Mouse (Mus musculus) hindbrain, embryonic 14.5 days (tissue): Measurements from ENCODE around the gene Ctsk. TPM values are rescaled to one million over a fixed set of nuclear protein-coding genes. Genes with fewer than 3 reads are reported as not detected.

Experiments
- ATAC-seq: fragments of 200-750 bp; cut with Nextera tagmentation; 2 replicates; pipeline ENCODE4 v1.8.0; 2017; ENCODE audit warnings: moderate number of reproducible peaks, mild to moderate bottlenecking, moderate TSS enrichment, moderate library complexity; ENCODE audit not compliant: low FRiP score
- DNase-seq: peaks from one replicate; pipeline ENCODE4 v3.0.0-alpha.2; 2015; ENCODE audit warnings: low spot score
- H3K27ac ChIP-seq: fragments of 300-500 bp; sonication (generic); 2 replicates; pipeline ENCODE4 v1.5.1; 2014; ENCODE audit warnings: mild to moderate bottlenecking, moderate library complexity
- H3K27me3 ChIP-seq: fragments of 300-500 bp; sonication (generic); 2 replicates; pipeline ENCODE4 v1.6.1; 2014; ENCODE audit warnings: mild to moderate bottlenecking, low read length, mixed read lengths; ENCODE audit not compliant: control insufficient read depth, insufficient read depth
- H3K36me3 ChIP-seq: fragments of 300-500 bp; sonication (generic); replicated peaks from 2 replicates; pipeline ENCODE4 v1.6.1; 2014; ENCODE audit not compliant: control insufficient read depth, insufficient read depth
- H3K4me1 ChIP-seq: fragments of 300-500 bp; sonication (generic); replicated peaks from 2 replicates; pipeline ENCODE4 v1.6.1; 2014; ENCODE audit warnings: antibody characterized with exemption, low read length, mixed read lengths; ENCODE audit not compliant: control insufficient read depth, insufficient read depth
- H3K4me2 ChIP-seq: fragments of 300-500 bp; sonication (generic); replicated peaks from 2 replicates; pipeline ENCODE4 v1.6.1; 2014; ENCODE audit warnings: mild to moderate bottlenecking, moderate library complexity
- H3K4me3 ChIP-seq: fragments of 300-500 bp; sonication (generic); replicated peaks from 2 replicates; pipeline ENCODE4 v1.5.1; 2014; ENCODE audit warnings: mild to moderate bottlenecking, low read length
- H3K9ac ChIP-seq: fragments of 300-500 bp; sonication (generic); 2 replicates; pipeline ENCODE4 v1.6.1; 2014
- H3K9me3 ChIP-seq: fragments of 300-500 bp; sonication (generic); 2 replicates; pipeline ENCODE4 v1.6.1; 2016; ENCODE audit warnings: low read length; ENCODE audit not compliant: control insufficient read depth
- WGBS: fragments of 180-500 bp; shearing (Covaris S2); extraction: QIAGEN DNeasy Blood & Tissue Kit; methylation state at CpG from one replicate; pipeline ENCODE4 v1.1.7; 2014; 5-methylcytosine and 5-hydroxymethylcytosine counted together
- polyA plus RNA-seq: library from polyadenylated mRNA; unstranded; fragments of >200 nt; fragmentation: Nextera tagmentation; extraction: Ambion mirVana; gene quantifications from 2 replicates; pipeline ENCODE4 v1.2.1, GENCODE M21; 2014

Gene Ctsk
- polyA plus RNA-seq, 1 experiment from 2014 or later, result 11.5 TPM

DNA sequence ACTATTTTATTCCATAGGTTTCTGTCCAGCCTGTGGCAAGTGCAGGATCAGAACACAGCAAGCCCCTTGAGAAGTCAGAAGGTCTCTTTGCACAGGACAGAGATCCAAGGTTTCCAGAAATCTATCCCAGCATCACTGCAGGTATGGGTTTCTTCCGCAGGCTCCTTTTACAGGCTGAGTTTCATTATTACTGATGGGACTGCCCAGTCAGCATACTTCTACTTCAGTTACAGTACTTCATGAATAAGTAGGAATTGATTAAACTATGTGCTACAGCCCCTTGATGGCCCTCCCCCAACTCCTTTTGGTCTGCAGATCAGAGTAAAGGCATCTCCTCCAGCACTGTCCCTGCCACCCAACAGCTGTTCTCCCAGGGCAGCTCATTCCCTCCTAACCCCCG lies 8.8 kb upstream of the Ctsk start:
- no peak overlapping the region for H3K9ac ChIP-seq
- 92% methylated on average over 2 of the region's 2 CpGs for WGBS
- peaks cover 97% of the 10 kb centered on the region for H3K36me3 ChIP-seq
- no peaks in the 10 kb centered on the region for H3K27me3 ChIP-seq
- no peak for DNase-seq
- no peak for ATAC-seq
- H3K27ac ChIP-seq, result no peak overlapping the region
- H3K4me1 ChIP-seq, result no peaks in the 10 kb centered on the region
- no peaks in the 10 kb centered on the region for H3K9me3 ChIP-seq
- no peak overlapping the region for H3K4me3 ChIP-seq
- no peak overlapping the region for H3K4me2 ChIP-seq

DNA sequence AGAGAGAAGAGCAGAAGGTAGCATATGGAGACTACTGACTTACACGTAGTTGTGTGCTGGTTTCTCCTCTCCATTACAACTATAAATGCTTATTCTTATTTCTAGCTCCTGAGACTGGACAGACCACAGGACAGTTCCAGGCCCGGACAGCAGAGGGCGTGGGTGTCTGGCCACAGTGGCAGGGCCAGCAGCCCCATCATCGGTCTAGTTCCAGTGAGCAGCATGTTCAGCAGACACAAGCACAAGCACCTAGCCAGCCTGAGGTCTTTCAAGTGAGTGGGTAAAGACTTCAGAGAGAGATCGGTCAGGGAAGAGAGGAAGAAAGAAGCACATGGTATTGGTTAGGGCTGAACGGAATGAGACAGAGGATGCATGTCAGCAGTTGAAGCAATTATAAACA lies 4.7 kb upstream of the Ctsk start:
- H3K9ac ChIP-seq, result no peak overlapping the region
- 73% methylated on average over 6 of the region's 6 CpGs for whole genome bisulfite sequencing
- H3K4me1 ChIP-seq, result no peaks in the 10 kb centered on the region
- H3K27me3 ChIP-seq, result no peaks in the 10 kb centered on the region
- DNase-seq (no peak), ATAC-seq (no peak)
- no peak overlapping the region for H3K27ac ChIP-seq
- H3K36me3 ChIP-seq, result peaks cover 78% of the 10 kb centered on the region
- no peak overlapping the region for H3K4me2 ChIP-seq
- H3K9me3 ChIP-seq, result no peaks in the 10 kb centered on the region
- H3K4me3 ChIP-seq, result no peak overlapping the region

DNA sequence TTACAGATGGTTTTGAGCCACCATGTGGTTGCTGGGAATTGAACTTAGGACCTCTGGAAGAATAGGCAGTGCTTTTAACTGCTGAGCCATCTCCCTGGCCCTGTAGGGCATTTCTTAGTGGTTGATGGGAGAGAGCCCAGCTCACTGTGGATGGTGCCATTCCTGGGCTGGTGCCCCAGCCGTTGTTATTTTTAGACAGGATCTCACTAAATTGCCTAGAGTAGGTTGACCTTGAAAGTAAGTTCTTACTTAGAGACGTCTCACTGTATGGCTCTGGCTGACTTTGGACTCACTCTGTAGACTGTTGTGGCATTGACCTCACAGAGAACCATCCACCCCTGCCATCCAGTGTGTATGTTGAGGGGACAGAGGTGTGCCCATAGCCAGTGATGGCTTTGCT lies 827 bp upstream of the Ctsk start:
- no peak overlapping the region for H3K4me3 ChIP-seq
- no peak overlapping the region for H3K9ac ChIP-seq
- no peak overlapping the region for H3K4me2 ChIP-seq
- H3K36me3 ChIP-seq, result peaks cover 40% of the 10 kb centered on the region
- no peak for ATAC-seq
- 95% methylated on average over 2 of the region's 2 CpGs for WGBS
- no peaks in the 10 kb centered on the region for H3K9me3 ChIP-seq
- H3K27ac ChIP-seq, result no peak overlapping the region
- no peaks in the 10 kb centered on the region for H3K4me1 ChIP-seq
- H3K27me3 ChIP-seq, result no peaks in the 10 kb centered on the region
- DNase-seq, result no peak

DNA sequence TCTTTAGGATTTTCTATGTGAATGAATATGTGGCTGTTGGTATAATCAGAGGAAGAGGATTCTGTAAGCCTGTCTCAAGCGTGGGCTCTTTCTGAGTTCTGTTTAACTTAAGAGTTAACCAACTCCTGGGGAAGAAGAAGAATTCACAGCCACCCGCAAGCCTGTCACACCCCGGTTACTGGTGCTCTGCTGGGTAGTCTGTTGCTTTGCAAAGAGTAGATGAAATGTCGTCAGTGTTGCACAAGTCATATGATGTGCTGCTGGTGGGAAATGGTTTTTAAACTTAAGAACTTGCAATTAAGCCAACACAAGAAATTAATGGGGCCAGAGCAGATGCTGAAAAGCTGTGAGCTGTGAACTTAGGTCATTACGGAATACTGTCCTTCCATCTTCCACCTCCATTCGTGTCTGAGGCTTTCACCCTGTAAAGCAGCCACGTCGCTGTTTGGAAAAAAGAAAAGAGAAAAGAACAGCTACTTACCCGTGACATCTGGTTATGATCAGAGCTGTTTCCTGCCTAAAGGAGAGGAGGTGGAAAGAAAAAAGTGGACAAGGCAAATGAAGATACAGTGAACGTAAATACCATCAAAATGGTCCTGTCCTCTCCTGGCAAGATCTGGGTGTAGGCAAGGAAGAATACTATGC lies 562 bp downstream of the Ctsk start:
- Histone ChIP-seq H3K27me3 (no peaks in the 10 kb centered on the region), H3K36me3 (peaks cover 26% of the 10 kb centered on the region), H3K27ac (no peak overlapping the region), H3K9ac (no peak overlapping the region), H3K9me3 (no peaks in the 10 kb centered on the region), H3K4me3 (no peak overlapping the region), H3K4me2 (no peak overlapping the region), H3K4me1 (no peaks in the 10 kb centered on the region)
- DNase-seq, result no peak
- no peak for ATAC-seq
- WGBS, result 70% methylated on average over 10 of the region's 10 CpGs

DNA sequence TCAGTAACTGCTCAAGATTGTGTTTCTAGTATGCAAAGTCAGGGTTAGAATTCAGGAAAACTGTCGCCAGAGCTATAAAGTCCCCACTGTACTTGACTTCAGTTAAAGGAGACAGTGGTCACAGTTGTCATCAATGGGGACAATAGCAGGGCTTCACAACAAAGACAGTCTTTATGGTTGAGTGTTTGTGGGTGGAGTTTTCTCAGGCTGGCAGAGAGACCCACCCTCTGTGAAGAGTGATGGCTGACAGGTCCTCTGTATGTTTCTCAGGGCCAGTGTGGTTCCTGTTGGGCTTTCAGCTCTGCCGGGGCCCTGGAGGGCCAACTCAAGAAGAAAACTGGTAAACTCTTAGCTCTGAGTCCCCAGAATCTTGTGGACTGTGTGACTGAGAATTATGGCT lies 3.3 kb downstream of the Ctsk start:
- DNase-seq (no peak), ATAC-seq (no peak)
- Histone ChIP-seq H3K4me2 (no peak overlapping the region), H3K4me3 (no peak overlapping the region), H3K4me1 (no peaks in the 10 kb centered on the region), H3K36me3 (peaks cover 7% of the 10 kb centered on the region; the same call in 1 of the 2 replicates), H3K9ac (no peak overlapping the region), H3K9me3 (no peaks in the 10 kb centered on the region), H3K27me3 (no peaks in the 10 kb centered on the region), H3K27ac (no peak overlapping the region)
- WGBS, result 20% methylated on average over 2 of the region's 2 CpGs

DNA sequence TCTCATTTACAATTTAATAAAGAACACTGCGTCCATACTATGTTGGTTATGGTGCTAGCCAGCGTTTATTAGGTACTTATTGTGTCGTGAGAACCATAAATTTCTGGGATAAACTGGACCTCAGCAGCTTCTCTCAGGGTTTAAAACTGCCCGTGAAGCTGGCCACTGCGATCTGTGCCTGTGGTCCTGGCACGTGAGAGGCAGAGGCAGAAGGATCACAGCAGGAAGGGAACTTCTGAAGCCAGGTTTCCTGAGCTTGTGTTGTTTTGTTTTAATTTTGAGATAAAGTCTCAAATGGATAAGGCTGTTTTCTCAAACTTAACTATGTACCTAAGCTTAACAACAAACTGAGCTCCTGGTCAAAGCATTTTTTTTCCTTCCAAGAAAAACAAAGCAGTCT lies 10.3 kb downstream of the Ctsk start:
- ATAC-seq (no peak), DNase-seq (no peak)
- H3K4me2 ChIP-seq, result no peak overlapping the region
- no peaks in the 10 kb centered on the region for H3K9me3 ChIP-seq
- H3K27me3 ChIP-seq, result no peaks in the 10 kb centered on the region
- H3K9ac ChIP-seq, result no peak overlapping the region
- WGBS, result 81% methylated on average over 6 of the region's 6 CpGs
- H3K27ac ChIP-seq, result no peak overlapping the region
- no peak overlapping the region for H3K4me3 ChIP-seq
- H3K4me1 ChIP-seq, result no peaks in the 10 kb centered on the region
- peaks cover 7% of the 10 kb centered on the region for H3K36me3 ChIP-seq

DNA sequence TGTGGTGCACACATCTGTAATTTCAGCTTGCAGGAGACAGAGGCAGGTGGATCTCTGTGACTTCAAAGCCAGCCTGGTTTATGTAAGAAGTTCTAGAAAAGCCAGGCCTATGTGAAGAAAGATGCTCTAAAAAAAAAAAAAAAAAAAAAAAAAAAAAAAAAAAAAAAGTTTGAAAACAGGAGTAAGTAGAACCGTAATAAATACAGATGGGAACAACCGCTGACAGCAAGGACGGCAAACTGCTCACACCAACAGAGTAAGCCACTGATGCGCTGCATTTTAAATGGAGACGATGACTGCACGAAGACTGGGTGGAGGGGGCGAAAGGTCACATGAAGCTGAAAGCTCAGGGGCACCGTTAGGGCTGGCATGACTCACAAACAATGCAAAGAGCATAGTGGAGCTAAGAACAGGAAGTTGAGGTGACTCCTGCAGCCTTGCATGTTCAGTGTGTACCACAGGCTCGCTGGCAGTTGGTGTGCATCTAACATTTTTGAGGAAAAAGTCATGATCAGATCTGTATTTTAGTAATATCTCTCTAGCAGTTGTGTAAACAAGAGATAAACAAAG lies 12.6 kb downstream of the Ctsk start:
- Histone ChIP-seq H3K9me3 (no peaks in the 10 kb centered on the region), H3K4me1 (no peaks in the 10 kb centered on the region), H3K27ac (no peak overlapping the region), H3K4me3 (no peak overlapping the region), H3K36me3 (peaks cover 5% of the 10 kb centered on the region), H3K4me2 (no peak overlapping the region), H3K9ac (no peak overlapping the region), H3K27me3 (no peaks in the 10 kb centered on the region)
- DNase-seq, result no peak
- ATAC-seq, result no peak
- 55% methylated on average over 9 of the region's 9 CpGs for WGBS

DNA sequence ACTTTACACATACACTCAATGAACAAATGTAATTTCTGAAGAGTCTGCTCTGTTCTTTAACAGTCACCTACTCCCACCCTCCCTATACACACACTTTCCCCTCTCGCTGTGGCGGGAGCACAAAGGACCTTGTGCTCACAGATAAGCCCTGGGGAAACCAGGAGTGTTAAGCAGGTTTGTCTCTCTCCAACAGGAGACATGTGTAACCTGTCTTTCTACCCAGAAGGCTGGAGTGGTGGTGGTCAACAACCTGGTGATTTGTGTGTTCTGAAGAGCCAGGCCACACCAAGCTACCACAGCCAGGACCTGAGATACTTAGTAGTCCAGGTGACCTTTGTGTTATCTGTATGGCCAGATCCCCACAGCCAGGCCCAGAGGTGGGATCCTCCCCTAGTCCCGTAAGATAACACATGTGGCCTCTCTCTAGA lies 17.6 kb downstream of the Ctsk start:
- H3K4me2 ChIP-seq, result no peak overlapping the region
- no peak overlapping the region for H3K9ac ChIP-seq
- H3K27ac ChIP-seq, result no peak overlapping the region
- ATAC-seq (no peak), DNase-seq (no peak)
- H3K9me3 ChIP-seq, result no peaks in the 10 kb centered on the region
- H3K27me3 ChIP-seq, result no peaks in the 10 kb centered on the region
- 92% methylated on average over 3 of the region's 3 CpGs for WGBS
- no peak overlapping the region for H3K4me3 ChIP-seq
- H3K4me1 ChIP-seq, result no peaks in the 10 kb centered on the region
- H3K36me3 ChIP-seq, result no peaks in the 10 kb centered on the region

DNA sequence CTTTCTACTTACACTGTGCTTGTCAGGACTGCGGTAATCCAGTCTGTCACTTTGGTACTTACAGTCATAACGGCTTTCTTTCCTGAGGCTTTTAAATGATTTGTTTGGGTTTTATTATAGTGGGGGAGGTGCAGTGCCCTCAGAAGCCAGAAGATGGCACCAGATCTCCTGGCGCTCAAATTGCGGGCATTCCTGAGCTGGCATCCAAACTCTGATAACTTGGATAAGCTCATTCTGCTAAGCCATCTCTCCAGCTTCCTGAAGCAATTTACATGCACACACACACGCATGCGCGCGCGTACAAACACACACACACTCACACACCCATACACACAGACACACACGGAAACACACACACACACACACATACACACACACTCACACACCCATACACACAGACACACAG lies 18.4 kb downstream of the Ctsk start:
- peak; percentile 83 for DNase-seq
- Histone ChIP-seq H3K4me2 (0 out of 2 replicates have a peak overlapping the region, but pooled peaks have one; percentile 4), H3K4me1 (no peaks in the 10 kb centered on the region), H3K9ac (no peak overlapping the region), H3K4me3 (no peak overlapping the region), H3K9me3 (no peaks in the 10 kb centered on the region), H3K36me3 (no peaks in the 10 kb centered on the region), H3K27me3 (no peaks in the 10 kb centered on the region), H3K27ac (no peak overlapping the region)
- 34% methylated on average over 10 of the region's 10 CpGs for WGBS
- peak; percentile 48; the same call in 1 of the 2 replicates for ATAC-seq

DNA sequence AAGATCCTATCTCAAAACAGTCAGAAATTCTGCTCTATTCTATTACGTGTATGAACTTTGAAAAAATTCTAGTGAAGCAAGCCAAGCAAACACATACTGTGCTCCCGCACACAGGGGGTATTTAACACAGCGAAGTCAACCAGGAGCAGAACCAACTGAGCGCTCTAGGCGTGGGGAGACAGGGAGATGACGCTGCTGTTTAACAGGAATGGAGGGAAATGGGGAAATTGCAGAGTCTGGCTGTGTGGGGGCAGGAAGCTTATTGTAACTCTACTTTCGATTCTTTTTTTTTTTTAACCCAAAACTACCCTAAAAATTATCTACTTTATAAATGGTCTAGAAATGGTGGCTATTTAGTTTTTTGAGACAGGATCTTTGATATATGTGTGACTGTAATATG lies 19.8 kb downstream of the Ctsk start:
- Histone ChIP-seq H3K4me1 (no peaks in the 10 kb centered on the region), H3K9me3 (no peaks in the 10 kb centered on the region), H3K27ac (no peak overlapping the region), H3K4me3 (no peak overlapping the region), H3K9ac (no peak overlapping the region), H3K36me3 (no peaks in the 10 kb centered on the region), H3K27me3 (no peaks in the 10 kb centered on the region), H3K4me2 (no peak overlapping the region)
- 87% methylated on average over 7 of the region's 7 CpGs for WGBS
- DNase-seq, result no peak
- no peak for ATAC-seq
